Mouse (Mus musculus): ENCODE data around the gene Rps6ka4. TPM values are rescaled to one million over a fixed set of nuclear protein-coding genes. Genes with fewer than 3 reads are reported as not detected.

Gene Rps6ka4
- polyA plus RNA-seq, 1 experiment from 2014 or later, result 24.2 TPM

GRCm38 (mm10) chr19:6829069-6829468 lies 11.4 kb downstream of the Rps6ka4 start:
- peaks cover 33% of the 10 kb centered on the region for H3K27me3 ChIP-seq (ENCODE audit: control insufficient read depth, insufficient read depth, low read length)
- 31% methylated on average over 3 of the region's 3 CpGs for WGBS
- no peak overlapping the region for H3K27ac ChIP-seq (ENCODE audit: low read length)

GRCm38 (mm10) chr19:6826601-6827000 lies 13.8 kb downstream of the Rps6ka4 start:
- Histone ChIP-seq H3K4me2 (replicated peaks; ENCODE audit: low read depth, low read length) (no peak overlapping the region), H3K4me1 (ENCODE audit: control insufficient read depth, insufficient read depth, low read length) (peaks cover 4% of the 10 kb centered on the region; the same call in 1 of the 2 replicates), H3K36me3 (ENCODE audit: control insufficient read depth, insufficient read depth, low read length) (peaks cover 2% of the 10 kb centered on the region; the same call in 1 of the 2 replicates), H3K9me3 (ENCODE audit: control insufficient read depth, low read depth, low read length) (no peaks in the 10 kb centered on the region), H3K4me3 (ENCODE audit: low read depth, low read length) (no peak overlapping the region), H3K9ac (replicated peaks; ENCODE audit: low read depth, low read length) (no peak overlapping the region), H3K27ac (ENCODE audit: low read length) (no peak overlapping the region), H3K27me3 (ENCODE audit: control insufficient read depth, insufficient read depth, low read length) (peaks cover 26% of the 10 kb centered on the region)
- WGBS, result 75% methylated on average over 3 of the region's 3 CpGs
- no peak for ATAC-seq (ENCODE audit: insufficient number of reproducible peaks, insufficient read depth, low FRiP score, low read depth)

More at GRCm38 (mm10) chr19:6829069-6829468, 11.4 kb downstream of the Rps6ka4 start:
- Histone ChIP-seq H3K9ac (replicated peaks; ENCODE audit: low read depth, low read length) (no peak overlapping the region), H3K36me3 (ENCODE audit: control insufficient read depth, insufficient read depth, low read length) (peaks cover 12% of the 10 kb centered on the region; the same call in 1 of the 2 replicates), H3K4me1 (ENCODE audit: control insufficient read depth, insufficient read depth, low read length) (peaks cover 4% of the 10 kb centered on the region; the same call in 1 of the 2 replicates), H3K9me3 (ENCODE audit: control insufficient read depth, low read depth, low read length) (no peaks in the 10 kb centered on the region), H3K4me2 (replicated peaks; ENCODE audit: low read depth, low read length) (no peak overlapping the region), H3K4me3 (ENCODE audit: low read depth, low read length) (no peak overlapping the region)
- no peak for ATAC-seq (ENCODE audit: insufficient number of reproducible peaks, insufficient read depth, low FRiP score, low read depth)

GRCm38 (mm10) chr19:6825384-6825783 lies 15.1 kb downstream of the Rps6ka4 start:
- Histone ChIP-seq H3K9ac (replicated peaks; ENCODE audit: low read depth, low read length) (no peak overlapping the region), H3K36me3 (ENCODE audit: control insufficient read depth, insufficient read depth, low read length) (no peaks in the 10 kb centered on the region), H3K27me3 (ENCODE audit: control insufficient read depth, insufficient read depth, low read length) (peaks cover 14% of the 10 kb centered on the region), H3K9me3 (ENCODE audit: control insufficient read depth, low read depth, low read length) (no peaks in the 10 kb centered on the region), H3K4me3 (ENCODE audit: low read depth, low read length) (no peak overlapping the region), H3K4me2 (replicated peaks; ENCODE audit: low read depth, low read length) (no peak overlapping the region), H3K27ac (ENCODE audit: low read length) (no peak overlapping the region), H3K4me1 (ENCODE audit: control insufficient read depth, insufficient read depth, low read length) (no peaks in the 10 kb centered on the region)
- 79% methylated on average over 6 of the region's 6 CpGs for WGBS
- no peak for ATAC-seq (ENCODE audit: insufficient number of reproducible peaks, insufficient read depth, low FRiP score, low read depth)

- Histone ChIP-seq H3K4me1 (ENCODE audit: control insufficient read depth, insufficient read depth, low read length) (no peaks in the 10 kb centered on the region), H3K27ac (ENCODE audit: low read length) (no peak overlapping the region), H3K4me2 (replicated peaks; ENCODE audit: low read depth, low read length) (no peak overlapping the region), H3K9me3 (ENCODE audit: control insufficient read depth, low read depth, low read length) (no peaks in the 10 kb centered on the region), H3K36me3 (ENCODE audit: control insufficient read depth, insufficient read depth, low read length) (no peaks in the 10 kb centered on the region), H3K27me3 (ENCODE audit: control insufficient read depth, insufficient read depth, low read length) (no peaks in the 10 kb centered on the region), H3K9ac (replicated peaks; ENCODE audit: low read depth, low read length) (no peak overlapping the region), H3K4me3 (ENCODE audit: low read depth, low read length) (no peak overlapping the region)
- ATAC-seq (ENCODE audit: insufficient number of reproducible peaks, insufficient read depth, low FRiP score, low read depth), result no peak
- WGBS, result 81% methylated on average over 13 of the region's 13 CpGs
Observed at GRCm38 (mm10) chr19:6820538-6821195, 19.8 kb downstream of the Rps6ka4 start.

DNA sequence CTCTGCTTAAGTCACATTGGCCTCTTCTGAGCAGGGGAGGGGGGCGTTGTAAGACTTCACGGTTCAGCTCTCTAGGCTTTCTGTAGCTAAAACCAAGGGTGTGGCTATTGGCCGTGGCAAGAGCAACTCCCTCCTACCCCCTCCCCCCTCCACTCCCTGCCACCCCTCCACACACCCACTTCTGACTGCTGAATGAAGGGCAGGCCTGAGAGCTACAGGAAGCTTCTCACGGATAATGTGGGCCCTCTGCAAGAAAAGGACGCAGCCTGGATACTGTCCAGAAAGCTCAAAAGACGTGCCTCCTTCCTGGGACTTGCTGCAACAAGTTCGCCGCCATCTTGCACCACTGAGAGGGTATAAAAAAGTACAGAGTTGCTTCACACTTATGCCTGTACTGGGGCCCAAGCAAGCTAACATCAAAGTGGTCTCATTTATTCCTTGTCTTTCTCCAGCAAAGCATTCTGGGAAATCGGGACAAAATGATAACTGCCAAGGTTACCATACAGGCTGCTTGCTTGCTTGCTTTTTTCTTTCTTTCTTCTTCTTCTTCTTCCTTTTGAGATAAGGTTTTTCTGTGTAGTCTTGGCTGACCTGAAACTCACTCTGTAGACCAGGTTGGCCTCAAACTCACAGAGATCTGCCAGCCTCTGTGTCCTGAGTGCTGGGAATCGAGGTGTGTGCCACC lies 21.2 kb downstream of the Rps6ka4 start:
- Histone ChIP-seq H3K4me3 (ENCODE audit: low read depth, low read length) (no peak overlapping the region), H3K9me3 (ENCODE audit: control insufficient read depth, low read depth, low read length) (no peaks in the 10 kb centered on the region), H3K4me1 (ENCODE audit: control insufficient read depth, insufficient read depth, low read length) (no peaks in the 10 kb centered on the region), H3K27ac (ENCODE audit: low read length) (no peak overlapping the region), H3K27me3 (ENCODE audit: control insufficient read depth, insufficient read depth, low read length) (no peaks in the 10 kb centered on the region), H3K36me3 (ENCODE audit: control insufficient read depth, insufficient read depth, low read length) (no peaks in the 10 kb centered on the region), H3K9ac (replicated peaks; ENCODE audit: low read depth, low read length) (no peak overlapping the region), H3K4me2 (replicated peaks; ENCODE audit: low read depth, low read length) (no peak overlapping the region)
- peak; percentile 65 for ATAC-seq (ENCODE audit: insufficient number of reproducible peaks, insufficient read depth, low FRiP score, low read depth)
- WGBS, result 42% methylated on average over 10 of the region's 10 CpGs

GRCm38 (mm10) chr19:6814958-6815357 lies 25.5 kb downstream of the Rps6ka4 start:
- H3K9ac ChIP-seq (replicated peaks; ENCODE audit: low read depth, low read length), result no peak overlapping the region
- H3K27me3 ChIP-seq (ENCODE audit: control insufficient read depth, insufficient read depth, low read length), result no peaks in the 10 kb centered on the region
- no peaks in the 10 kb centered on the region for H3K4me1 ChIP-seq (ENCODE audit: control insufficient read depth, insufficient read depth, low read length)
- no peak overlapping the region for H3K27ac ChIP-seq (ENCODE audit: low read length)
- H3K36me3 ChIP-seq (ENCODE audit: control insufficient read depth, insufficient read depth, low read length), result no peaks in the 10 kb centered on the region
- WGBS, result 76% methylated on average over 3 of the region's 3 CpGs
- H3K4me3 ChIP-seq (ENCODE audit: low read depth, low read length), result no peak overlapping the region
- H3K9me3 ChIP-seq (ENCODE audit: control insufficient read depth, low read depth, low read length), result no peaks in the 10 kb centered on the region
- H3K4me2 ChIP-seq (replicated peaks; ENCODE audit: low read depth, low read length), result no peak overlapping the region
- ATAC-seq (ENCODE audit: insufficient number of reproducible peaks, insufficient read depth, low FRiP score, low read depth), result no peak

- no peaks in the 10 kb centered on the region for H3K4me1 ChIP-seq (ENCODE audit: control insufficient read depth, insufficient read depth, low read length)
- H3K9me3 ChIP-seq (ENCODE audit: control insufficient read depth, low read depth, low read length), result no peaks in the 10 kb centered on the region
- H3K27ac ChIP-seq (ENCODE audit: low read length), result no peak overlapping the region
- no peak for ATAC-seq (ENCODE audit: insufficient number of reproducible peaks, insufficient read depth, low FRiP score, low read depth)
- H3K27me3 ChIP-seq (ENCODE audit: control insufficient read depth, insufficient read depth, low read length), result no peaks in the 10 kb centered on the region
- H3K4me3 ChIP-seq (ENCODE audit: low read depth, low read length), result no peak overlapping the region
- WGBS, result 30% methylated on average over 4 of the region's 4 CpGs
- no peak overlapping the region for H3K9ac ChIP-seq (replicated peaks; ENCODE audit: low read depth, low read length)
- no peak overlapping the region for H3K4me2 ChIP-seq (replicated peaks; ENCODE audit: low read depth, low read length)
- H3K36me3 ChIP-seq (ENCODE audit: control insufficient read depth, insufficient read depth, low read length), result no peaks in the 10 kb centered on the region
Observed at GRCm38 (mm10) chr19:6814366-6814765, 26.1 kb downstream of the Rps6ka4 start.
